Mouse (Mus musculus): Measurements from ENCODE around the gene Glis3. TPM values are rescaled to one million over a fixed set of nuclear protein-coding genes. Genes with fewer than 3 reads are reported as not detected.

Gene Glis3
- polyA plus RNA-seq, 1 experiment = 0.06 TPM

GRCm38 (mm10) chr19:28390920-28391319 lies 289.0 kb downstream of the Glis3 start:
- Histone ChIP-seq H3K36me3 (replicated peaks; ENCODE audit: low read length) (no peaks in the 10 kb centered on the region), H3K9me3 (no peaks in the 10 kb centered on the region), H3K4me1 (no peaks in the 10 kb centered on the region), H3K27me3 (replicated peaks) (no peaks in the 10 kb centered on the region), H3K4me3 (replicated peaks) (no peak overlapping the region)
- no peak for TF ChIP-seq FLI1 (IDR thresholded peaks at IDR 0.05; ENCODE audit: low read length)
- TF ChIP-seq GATA1 (IDR thresholded peaks at IDR 0.05; ENCODE audit: borderline replicate concordance, low read length) = no peak

GRCm38 (mm10) chr19:28389146-28389545 lies 290.7 kb downstream of the Glis3 start:
- no peaks in the 10 kb centered on the region for H3K4me1 ChIP-seq
- H3K9me3 ChIP-seq = 0 out of 2 replicates have a peak, but pooled peaks cover 6% of the 10 kb centered on the region
- H3K4me3 ChIP-seq (replicated peaks) = no peak overlapping the region
- TF ChIP-seq GATA1 (IDR thresholded peaks at IDR 0.05; ENCODE audit: borderline replicate concordance, low read length) = no peak
- no peak for TF ChIP-seq FLI1 (IDR thresholded peaks at IDR 0.05; ENCODE audit: low read length)
- H3K27me3 ChIP-seq (replicated peaks) = no peaks in the 10 kb centered on the region
- no peaks in the 10 kb centered on the region for H3K36me3 ChIP-seq (replicated peaks; ENCODE audit: low read length)

- Histone ChIP-seq H3K4me1 (no peaks in the 10 kb centered on the region), H3K9me3 (0 out of 2 replicates have a peak, but pooled peaks cover 6% of the 10 kb centered on the region), H3K36me3 (replicated peaks; ENCODE audit: low read length) (no peaks in the 10 kb centered on the region), H3K4me3 (replicated peaks) (no peak overlapping the region), H3K27me3 (replicated peaks) (no peaks in the 10 kb centered on the region)
- TF ChIP-seq FLI1 (IDR thresholded peaks at IDR 0.05; ENCODE audit: low read length) (no peak), GATA1 (IDR thresholded peaks at IDR 0.05; ENCODE audit: borderline replicate concordance, low read length) (no peak)
These were observed 296.5 kb downstream of the Glis3 start for GRCm38 (mm10) chr19:28383425-28383824.

DNA sequence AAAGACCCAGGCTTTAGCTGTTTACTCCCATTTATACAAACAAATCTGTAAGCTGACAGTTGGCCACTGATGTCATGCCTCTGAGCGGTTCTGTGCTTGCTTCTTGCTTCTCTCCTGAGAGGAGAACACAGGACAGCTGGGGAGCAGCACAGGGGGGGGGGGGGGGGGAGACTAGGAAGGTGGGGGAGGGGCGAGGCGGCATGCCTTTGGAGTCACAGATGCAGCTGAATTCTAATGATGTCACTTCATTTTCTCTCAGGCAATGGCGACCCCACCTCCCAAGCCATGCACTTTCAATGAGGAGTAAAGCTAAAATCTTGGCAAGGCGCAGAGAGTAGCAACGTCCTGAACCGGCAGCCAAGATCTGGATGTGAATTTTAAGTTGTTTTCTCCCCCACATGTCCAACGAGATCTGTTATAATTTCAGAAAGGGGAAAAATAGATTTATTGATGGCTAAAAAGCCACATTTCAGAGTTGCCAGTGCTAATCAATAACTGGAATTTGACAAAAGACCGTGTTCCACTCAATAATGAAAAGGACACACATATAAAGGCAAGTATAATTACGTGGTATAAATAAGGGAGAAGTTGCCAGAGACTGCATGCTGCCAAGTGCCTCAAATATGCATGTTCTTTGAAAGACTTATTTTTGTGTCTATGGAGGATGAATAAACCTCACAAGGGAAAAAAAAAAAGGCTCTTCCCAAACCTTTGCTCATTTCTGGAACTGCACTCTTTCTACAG lies 297.5 kb downstream of the Glis3 start:
- Histone ChIP-seq H3K36me3 (replicated peaks; ENCODE audit: low read length) (no peaks in the 10 kb centered on the region), H3K9me3 (0 out of 2 replicates have a peak, but pooled peaks cover 6% of the 10 kb centered on the region), H3K27me3 (replicated peaks) (no peaks in the 10 kb centered on the region), H3K4me1 (no peaks in the 10 kb centered on the region), H3K4me3 (replicated peaks) (no peak overlapping the region)
- TF ChIP-seq FLI1 (IDR thresholded peaks at IDR 0.05; ENCODE audit: low read length) (no peak), GATA1 (IDR thresholded peaks at IDR 0.05; ENCODE audit: borderline replicate concordance, low read length) (no peak)

DNA sequence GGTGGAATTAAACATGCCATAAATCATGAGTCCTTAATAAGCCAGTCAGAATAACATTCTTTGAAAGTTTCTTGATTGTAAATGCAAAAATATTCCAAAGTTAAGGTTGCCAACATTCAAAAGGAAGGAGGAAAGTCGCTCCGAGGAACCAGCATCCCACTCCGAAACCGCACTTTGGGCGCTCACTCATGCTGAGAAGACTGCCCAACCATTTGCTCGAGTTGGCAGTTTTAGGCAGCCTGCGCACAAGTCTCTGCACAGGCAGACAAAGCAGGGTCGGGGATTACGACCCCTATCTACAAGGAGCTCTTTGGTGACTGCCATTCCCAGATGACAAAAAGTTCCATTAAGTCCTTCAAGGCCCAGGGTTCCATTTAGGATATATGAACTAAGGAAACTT lies 298.4 kb downstream of the Glis3 start:
- H3K36me3 ChIP-seq (replicated peaks; ENCODE audit: low read length) = no peaks in the 10 kb centered on the region
- H3K9me3 ChIP-seq = 0 out of 2 replicates have a peak, but pooled peaks cover 6% of the 10 kb centered on the region
- H3K4me1 ChIP-seq = no peaks in the 10 kb centered on the region
- TF ChIP-seq FLI1 (IDR thresholded peaks at IDR 0.05; ENCODE audit: low read length) (no peak), GATA1 (IDR thresholded peaks at IDR 0.05; ENCODE audit: borderline replicate concordance, low read length) (no peak)
- H3K27me3 ChIP-seq (replicated peaks) = no peaks in the 10 kb centered on the region
- H3K4me3 ChIP-seq (replicated peaks) = no peak overlapping the region

DNA sequence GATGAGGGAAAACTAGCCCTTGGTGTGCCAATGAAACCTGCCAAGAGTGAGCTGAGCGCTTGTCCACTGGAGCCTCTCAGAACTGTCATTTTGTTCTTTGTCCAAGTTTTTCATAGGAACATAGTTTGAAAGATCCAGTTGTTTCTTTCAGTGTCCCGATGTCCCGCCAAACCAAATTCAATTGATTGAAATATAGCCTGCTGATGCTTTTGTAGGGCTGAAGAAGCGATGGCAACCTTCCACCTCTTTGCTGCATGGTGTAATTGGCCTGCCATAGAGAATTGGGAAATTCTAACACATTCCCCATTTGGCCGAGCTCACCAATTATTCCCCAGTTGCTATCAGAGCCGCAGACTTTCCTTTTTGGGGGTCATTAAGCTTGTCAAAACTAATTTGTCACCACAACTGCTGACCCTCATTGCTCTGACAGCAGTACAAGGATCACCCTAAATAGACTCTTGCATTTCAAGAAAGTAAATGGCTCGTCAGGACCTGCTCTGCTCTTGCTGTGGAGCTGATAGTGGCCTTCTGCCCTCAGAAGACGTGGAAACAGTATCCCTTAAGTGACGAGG lies 299.1 kb downstream of the Glis3 start:
- no peak overlapping the region for H3K4me3 ChIP-seq (replicated peaks)
- TF ChIP-seq FLI1 (IDR thresholded peaks at IDR 0.05; ENCODE audit: low read length) (no peak), GATA1 (IDR thresholded peaks at IDR 0.05; ENCODE audit: borderline replicate concordance, low read length) (no peak)
- no peaks in the 10 kb centered on the region for H3K36me3 ChIP-seq (replicated peaks; ENCODE audit: low read length)
- H3K27me3 ChIP-seq (replicated peaks) = no peaks in the 10 kb centered on the region
- no peaks in the 10 kb centered on the region for H3K4me1 ChIP-seq
- H3K9me3 ChIP-seq = 0 out of 2 replicates have a peak, but pooled peaks cover 6% of the 10 kb centered on the region

DNA sequence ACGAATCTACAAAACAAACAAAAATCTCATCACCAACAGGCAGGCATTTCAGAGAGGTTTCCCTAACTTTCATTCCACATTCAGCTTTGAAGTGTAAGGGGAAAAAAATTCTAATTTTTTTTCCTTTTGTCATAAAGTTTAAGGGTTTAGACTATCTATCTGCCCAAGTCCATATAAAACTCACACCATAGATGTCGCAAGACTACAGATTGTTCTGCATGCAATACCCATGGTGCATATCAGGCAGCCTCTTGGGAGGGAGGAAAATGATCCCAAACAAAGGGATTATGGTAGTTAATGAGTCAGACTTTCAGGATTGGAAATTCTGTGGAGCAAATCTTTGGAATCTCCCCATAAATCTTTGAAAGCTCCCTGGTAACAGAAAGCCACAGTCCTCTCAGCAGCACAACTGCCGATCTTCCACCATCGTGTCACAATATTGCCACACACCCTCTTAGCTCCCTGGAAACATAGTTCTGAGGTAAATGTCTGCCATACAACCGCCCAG lies 302.0 kb downstream of the Glis3 start:
- TF ChIP-seq FLI1 (IDR thresholded peaks at IDR 0.05; ENCODE audit: low read length) (no peak), GATA1 (IDR thresholded peaks at IDR 0.05; ENCODE audit: borderline replicate concordance, low read length) (no peak)
- H3K27me3 ChIP-seq (replicated peaks) = no peaks in the 10 kb centered on the region
- H3K4me1 ChIP-seq = no peaks in the 10 kb centered on the region
- no peak overlapping the region for H3K4me3 ChIP-seq (replicated peaks)
- H3K9me3 ChIP-seq = no peaks in the 10 kb centered on the region
- no peaks in the 10 kb centered on the region for H3K36me3 ChIP-seq (replicated peaks; ENCODE audit: low read length)

DNA sequence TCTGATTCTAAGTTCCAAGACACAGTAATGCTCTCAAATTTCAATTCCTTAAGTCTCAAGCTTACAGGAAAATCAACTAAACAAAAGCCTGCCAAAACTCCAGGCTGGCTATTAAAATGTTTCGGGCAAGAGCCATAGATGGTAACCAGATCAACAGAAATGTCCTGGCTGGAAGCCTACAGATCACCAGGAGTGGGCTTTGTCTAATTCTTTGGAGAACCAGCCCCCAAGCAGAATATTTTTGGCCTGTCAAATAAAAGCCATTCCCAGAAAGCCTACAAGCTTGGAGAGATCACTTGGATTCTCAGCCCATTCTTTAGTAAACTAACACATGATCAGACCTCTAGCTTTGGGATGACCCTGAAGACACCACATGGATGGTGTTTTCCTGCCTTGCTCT lies 303.5 kb downstream of the Glis3 start:
- TF ChIP-seq FLI1 (IDR thresholded peaks at IDR 0.05; ENCODE audit: low read length) (no peak), GATA1 (IDR thresholded peaks at IDR 0.05; ENCODE audit: borderline replicate concordance, low read length) (no peak)

GRCm38 (mm10) chr19:28375746-28376145 lies 304.1 kb downstream of the Glis3 start:
- peaks cover under 1% of the 10 kb centered on the region; the same call in 1 of the 2 replicates for H3K9me3 ChIP-seq
- TF ChIP-seq FLI1 (IDR thresholded peaks at IDR 0.05; ENCODE audit: low read length) (no peak), GATA1 (IDR thresholded peaks at IDR 0.05; ENCODE audit: borderline replicate concordance, low read length) (no peak)

More for the DNA sequence above, 303.5 kb downstream of the Glis3 start:
- Histone ChIP-seq H3K4me1 (no peaks in the 10 kb centered on the region), H3K9me3 (no peaks in the 10 kb centered on the region), H3K36me3 (replicated peaks; ENCODE audit: low read length) (no peaks in the 10 kb centered on the region), H3K4me3 (replicated peaks) (no peak overlapping the region), H3K27me3 (replicated peaks) (no peaks in the 10 kb centered on the region)

GRCm38 (mm10) chr19:28374524-28374923 lies 305.4 kb downstream of the Glis3 start:
- no peak overlapping the region for H3K4me3 ChIP-seq (replicated peaks)
- H3K4me1 ChIP-seq = no peaks in the 10 kb centered on the region
- H3K27me3 ChIP-seq (replicated peaks) = no peaks in the 10 kb centered on the region
- peaks cover 4% of the 10 kb centered on the region; the same call in 1 of the 2 replicates for H3K9me3 ChIP-seq
- no peak for TF ChIP-seq GATA1 (IDR thresholded peaks at IDR 0.05; ENCODE audit: borderline replicate concordance, low read length)
- TF ChIP-seq FLI1 (IDR thresholded peaks at IDR 0.05; ENCODE audit: low read length) = no peak
- no peaks in the 10 kb centered on the region for H3K36me3 ChIP-seq (replicated peaks; ENCODE audit: low read length)

More at GRCm38 (mm10) chr19:28375746-28376145, 304.1 kb downstream of the Glis3 start:
- H3K36me3 ChIP-seq (replicated peaks; ENCODE audit: low read length) = no peaks in the 10 kb centered on the region
- no peaks in the 10 kb centered on the region for H3K27me3 ChIP-seq (replicated peaks)
- no peaks in the 10 kb centered on the region for H3K4me1 ChIP-seq
- H3K4me3 ChIP-seq (replicated peaks) = no peak overlapping the region
